Mouse (Mus musculus) CD4-positive, CD25-positive, alpha-beta regulatory T cell, adult 4 months (primary cell): ENCODE measurements around the gene Hnf4a. TPM values are rescaled to one million over a fixed set of nuclear protein-coding genes. Genes with fewer than 3 reads are reported as not detected.

Source experiments
- polyA plus RNA-seq, 2 experiments: library from polyadenylated mRNA; unstranded; fragments of 100-300 nt; shearing (Covaris generic); gene quantifications; one replicate each; pipeline ENCODE4 v1.2.1; 2017

Hnf4a gene
- polyA plus RNA-seq, 2 experiments from 2014 or later: not detected

Other genes starting within 250 kb of the Hnf4a start
- not detected for gene Jph2, start 108.8 kb upstream of the Hnf4a start, polyA plus RNA-seq
- 100 to 1,000 TPM; 134 to 146 TPM for gene Oser1, start 82.1 kb upstream of the Hnf4a start, polyA plus RNA-seq
- not detected for gene Gdap1l1, start 68.3 kb upstream of the Hnf4a start, polyA plus RNA-seq
- gene Fitm2, start 34.2 kb upstream of the Hnf4a start, polyA plus RNA-seq: 1 to 10 TPM; 1.8 to 1.9 TPM
- gene R3hdml, start 14.5 kb upstream of the Hnf4a start, polyA plus RNA-seq: not detected
- 10 to 100 TPM; 43.3 to 74.1 TPM for gene Ttpal, start 95.5 kb downstream of the Hnf4a start, polyA plus RNA-seq
- 100 to 1,000 TPM; 131 to 203 TPM for gene Serinc3, start 138.3 kb downstream of the Hnf4a start, polyA plus RNA-seq
- gene Pkig, start 151.6 kb downstream of the Hnf4a start, polyA plus RNA-seq: 1 to 10 TPM; 1.5 to 9.0 TPM
- 10 to 100 TPM in 1 of 2 experiments, 1 to 10 TPM in 1; 9.2 to 13.8 TPM for gene Ada, start 243.4 kb downstream of the Hnf4a start, polyA plus RNA-seq